Mouse (Mus musculus): Measurements from ENCODE around the gene Hnrnpl.
A peak's percentile ranks its signal among the peaks of the same experiment; 100 is the strongest.

DNA sequence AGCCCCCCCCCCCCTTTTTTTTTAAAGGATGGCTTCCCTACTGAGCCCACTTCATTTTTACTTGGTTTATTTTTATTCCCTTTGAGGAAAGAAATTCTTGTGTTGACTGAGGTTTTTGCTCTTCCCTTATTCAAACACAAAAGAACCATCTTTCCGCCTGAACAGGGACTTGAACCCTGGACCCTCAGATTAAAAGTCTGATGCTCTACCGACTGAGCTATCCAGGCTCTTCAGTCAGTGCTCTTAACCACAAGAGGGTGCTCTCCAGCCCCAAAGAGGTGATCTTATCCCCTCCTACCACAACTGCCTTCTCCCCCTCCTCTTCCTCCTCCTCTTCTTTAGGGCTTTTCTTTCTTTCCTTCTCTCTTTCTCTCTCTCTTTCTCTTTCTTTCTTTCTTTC is 14.5 kb upstream of the Hnrnpl start:
- TF ChIP-seq CTCF (IDR thresholded peaks at IDR 0.05; ENCODE audit: low read depth) (peak; percentile 35; the same call in 1 of the 2 replicates), EP300 (IDR thresholded peaks at IDR 0.05; ENCODE audit: low read depth) (no peak)
